Mouse (Mus musculus) embryo, embryonic 11 days (tissue): ENCODE measurements around the gene Gtpbp2.

ENCODE experiments used
- DNase-seq: peaks from one replicate; pipeline ENCODE4 v3.0.0-alpha.2; 2015

Gtpbp2 gene

GRCm38 (mm10) chr17:46156680-46157079 is 4.2 kb upstream of the Gtpbp2 start:
- DNase-seq = no peak

DNA sequence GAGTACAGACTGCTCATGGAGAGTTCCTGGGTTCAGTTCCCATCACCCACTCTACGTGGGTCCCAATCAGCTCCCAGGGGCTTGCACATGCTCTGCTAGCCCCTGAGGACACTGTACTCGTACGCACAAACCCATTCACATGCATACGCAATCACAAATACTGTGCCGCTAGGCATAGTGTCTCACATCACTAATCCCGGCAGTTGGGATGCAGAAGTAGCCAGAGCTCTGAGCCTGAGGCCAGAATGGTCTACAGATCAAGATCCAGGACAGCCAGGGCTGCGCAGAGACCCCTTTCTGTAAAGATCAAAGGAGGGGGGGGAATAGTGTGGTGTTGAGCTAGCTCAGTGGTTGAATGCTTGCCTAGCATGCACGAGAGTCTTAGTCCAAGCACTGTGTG is 3.7 kb upstream of the Gtpbp2 start:
- no peak for DNase-seq

- no peak for DNase-seq
These were observed 1.6 kb upstream of the Gtpbp2 start for GRCm38 (mm10) chr17:46159236-46159635.

GRCm38 (mm10) chr17:46160090-46160662 is 656 bp upstream of the Gtpbp2 start:
- DNase-seq = peak; percentile 93

- peak; percentile 65 for DNase-seq
These were observed 347 bp downstream of the Gtpbp2 start for GRCm38 (mm10) chr17:46161179-46161578.

GRCm38 (mm10) chr17:46161710-46162109 is 878 bp downstream of the Gtpbp2 start:
- DNase-seq = no peak

DNA sequence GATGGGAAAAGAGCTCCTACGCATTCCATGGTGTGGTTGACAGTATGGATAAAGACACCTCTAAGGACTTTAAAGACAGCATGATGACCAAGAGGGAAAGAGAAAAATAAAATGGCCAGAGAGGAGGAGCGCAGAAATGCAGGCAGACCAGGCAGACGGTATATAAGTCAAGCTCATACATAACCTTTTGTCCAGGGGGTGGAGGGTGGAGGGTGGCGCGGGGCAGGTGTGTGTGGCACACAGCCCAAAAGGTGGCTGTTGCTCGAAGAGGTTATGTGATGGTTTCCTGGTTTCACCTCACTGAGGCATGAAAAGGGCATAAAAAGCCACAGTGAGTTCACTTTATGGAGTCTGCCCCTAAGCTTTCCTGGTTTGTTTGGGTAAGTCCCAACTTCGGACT is 1.7 kb downstream of the Gtpbp2 start:
- DNase-seq = no peak

DNA sequence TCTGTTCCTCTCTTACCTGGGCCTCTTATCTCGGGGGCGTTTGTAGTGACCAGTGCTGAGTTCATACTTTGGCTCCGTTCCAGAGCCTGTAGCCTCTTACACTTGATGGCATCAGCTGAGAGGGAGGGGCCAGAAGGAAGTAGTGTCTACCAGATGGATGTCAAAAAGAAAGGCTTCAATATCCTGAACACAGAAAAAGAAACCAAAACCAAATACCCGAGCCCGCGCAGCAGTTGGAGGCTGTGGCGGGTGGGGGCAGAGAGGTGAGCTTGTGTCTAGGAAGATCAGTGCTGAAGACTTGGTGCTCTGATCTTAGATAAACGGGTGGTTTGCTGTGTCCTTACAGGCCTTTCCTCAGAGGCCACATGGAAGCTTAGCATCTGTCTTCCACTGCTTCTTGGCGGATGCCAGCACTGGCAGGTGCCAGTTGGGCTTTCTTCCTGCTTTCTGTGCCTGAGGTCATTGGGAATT is 2.2 kb downstream of the Gtpbp2 start:
- no peak for DNase-seq

- no peak for DNase-seq
These were observed 3.5 kb downstream of the Gtpbp2 start for GRCm38 (mm10) chr17:46164301-46164700.

DNA sequence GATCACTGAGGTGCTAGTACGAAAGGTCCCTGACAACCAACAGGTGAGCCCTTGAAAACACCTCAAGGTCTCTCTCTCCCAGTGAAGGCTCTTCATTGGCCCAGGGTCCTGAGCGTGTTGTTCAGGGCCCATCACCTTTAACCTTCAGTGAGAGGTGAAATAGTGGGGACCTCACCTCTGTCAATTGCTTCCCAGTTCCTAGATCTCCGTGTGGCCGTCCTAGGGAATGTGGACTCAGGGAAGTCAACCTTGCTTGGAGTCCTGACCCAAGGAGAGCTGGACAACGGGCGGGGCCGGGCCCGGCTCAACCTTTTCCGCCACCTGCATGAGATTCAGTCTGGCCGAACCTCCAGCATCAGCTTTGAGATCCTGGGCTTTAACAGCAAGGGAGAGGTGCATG is 4.0 kb downstream of the Gtpbp2 start:
- no peak for DNase-seq

- DNase-seq = no peak
These were observed 4.6 kb downstream of the Gtpbp2 start for GRCm38 (mm10) chr17:46165460-46165859.

GRCm38 (mm10) chr17:46166270-46166669 is 5.4 kb downstream of the Gtpbp2 start:
- DNase-seq = no peak

DNA sequence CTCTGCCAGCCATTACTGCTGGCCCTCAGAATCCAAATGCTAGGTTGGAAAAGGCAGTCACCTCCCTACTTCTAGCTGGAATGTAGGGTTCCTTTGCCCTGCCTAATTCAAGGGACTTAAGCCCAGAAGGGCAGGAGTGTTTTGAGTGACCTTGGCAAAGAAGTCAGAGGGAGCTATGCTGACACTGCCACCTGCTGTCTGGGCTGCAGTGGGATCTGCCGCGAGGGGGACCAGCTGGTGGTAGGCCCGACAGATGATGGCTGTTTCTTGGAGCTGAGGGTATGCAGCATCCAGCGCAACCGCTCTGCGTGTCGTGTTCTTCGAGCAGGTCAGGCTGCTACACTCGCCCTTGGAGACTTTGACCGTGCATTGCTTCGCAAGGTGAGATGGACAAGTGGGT is 6.2 kb downstream of the Gtpbp2 start:
- no peak for DNase-seq

GRCm38 (mm10) chr17:46168318-46168717 is 7.5 kb downstream of the Gtpbp2 start:
- DNase-seq = no peak

- DNase-seq = no peak
These were observed 7.9 kb downstream of the Gtpbp2 start for GRCm38 (mm10) chr17:46168768-46169167.

DNA sequence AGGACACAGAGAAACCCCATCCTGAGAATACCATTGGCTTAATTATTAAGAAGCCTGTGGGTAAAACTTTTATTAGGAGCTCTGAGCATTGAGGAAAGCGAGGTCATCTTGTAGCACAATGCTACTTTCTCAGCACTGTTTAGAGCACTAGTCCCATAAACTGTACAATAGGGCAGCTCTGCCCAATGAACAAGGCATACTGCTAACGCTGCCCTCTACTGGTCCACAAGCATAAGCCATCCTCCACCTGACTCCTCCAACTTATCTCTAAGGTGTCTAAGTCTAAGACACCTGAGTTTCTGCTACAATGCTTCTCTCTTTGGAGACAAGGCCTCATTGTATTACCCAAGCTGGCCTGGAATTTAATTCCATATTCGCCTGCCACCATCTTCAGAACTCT is 9.7 kb downstream of the Gtpbp2 start:
- peak; percentile 58 for DNase-seq

DNA sequence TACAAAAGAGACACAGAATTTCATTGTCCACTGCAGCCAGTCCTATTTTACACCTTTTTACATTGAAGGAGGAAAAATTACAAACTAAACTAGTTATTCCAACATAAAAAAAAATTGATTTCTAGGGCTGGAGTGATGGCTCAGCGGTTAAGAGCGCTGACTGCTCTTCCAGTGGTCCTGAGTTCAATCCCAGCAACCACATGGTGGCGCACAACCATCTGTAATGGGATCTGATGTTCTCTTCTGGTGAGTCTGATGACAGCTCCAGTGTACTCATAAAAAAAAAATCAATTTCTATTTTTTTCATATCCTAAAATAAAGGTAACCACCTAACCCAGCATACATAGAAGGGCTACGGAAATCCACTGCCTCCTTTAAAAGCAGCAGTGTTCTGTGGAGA is 21.4 kb downstream of the Gtpbp2 start:
- no peak for DNase-seq

DNA sequence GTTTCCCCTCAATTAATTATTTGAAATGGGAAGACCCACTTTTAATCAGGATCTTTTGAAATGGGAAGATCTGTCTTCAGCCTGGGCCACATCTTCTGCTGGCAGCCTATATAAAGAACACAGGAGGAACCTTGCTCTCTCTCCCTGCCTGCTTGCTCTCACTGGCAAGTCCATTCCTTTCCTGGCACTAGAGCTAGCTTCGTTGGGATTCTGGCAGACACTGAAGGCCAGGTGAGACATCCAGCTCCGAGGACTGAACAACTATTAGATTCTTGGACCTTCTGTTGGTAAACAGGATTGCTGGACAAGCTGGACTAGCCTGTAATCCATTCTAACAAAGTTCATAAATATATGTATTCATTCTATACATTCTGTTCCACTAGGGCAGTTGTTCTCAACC is 28.0 kb downstream of the Gtpbp2 start:
- DNase-seq = no peak

DNA sequence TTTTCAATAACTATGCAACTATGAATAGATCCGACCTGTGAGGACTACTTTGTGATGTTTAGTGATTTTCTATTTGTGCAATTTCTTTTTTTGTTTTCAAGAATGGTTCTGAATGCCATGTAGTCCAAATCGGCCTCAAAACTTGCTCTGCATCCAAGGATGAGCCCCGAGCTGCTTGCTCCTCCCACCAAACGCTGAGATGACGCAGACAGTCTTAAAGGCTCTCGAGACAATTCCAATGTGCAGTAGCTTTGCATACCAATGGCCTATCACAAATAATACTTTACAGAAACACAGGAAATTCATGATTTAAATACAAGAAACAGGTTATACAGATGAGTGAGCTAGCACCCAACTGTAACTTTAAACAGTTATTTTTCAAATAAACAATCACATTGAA is 40.3 kb downstream of the Gtpbp2 start:
- DNase-seq = no peak

DNA sequence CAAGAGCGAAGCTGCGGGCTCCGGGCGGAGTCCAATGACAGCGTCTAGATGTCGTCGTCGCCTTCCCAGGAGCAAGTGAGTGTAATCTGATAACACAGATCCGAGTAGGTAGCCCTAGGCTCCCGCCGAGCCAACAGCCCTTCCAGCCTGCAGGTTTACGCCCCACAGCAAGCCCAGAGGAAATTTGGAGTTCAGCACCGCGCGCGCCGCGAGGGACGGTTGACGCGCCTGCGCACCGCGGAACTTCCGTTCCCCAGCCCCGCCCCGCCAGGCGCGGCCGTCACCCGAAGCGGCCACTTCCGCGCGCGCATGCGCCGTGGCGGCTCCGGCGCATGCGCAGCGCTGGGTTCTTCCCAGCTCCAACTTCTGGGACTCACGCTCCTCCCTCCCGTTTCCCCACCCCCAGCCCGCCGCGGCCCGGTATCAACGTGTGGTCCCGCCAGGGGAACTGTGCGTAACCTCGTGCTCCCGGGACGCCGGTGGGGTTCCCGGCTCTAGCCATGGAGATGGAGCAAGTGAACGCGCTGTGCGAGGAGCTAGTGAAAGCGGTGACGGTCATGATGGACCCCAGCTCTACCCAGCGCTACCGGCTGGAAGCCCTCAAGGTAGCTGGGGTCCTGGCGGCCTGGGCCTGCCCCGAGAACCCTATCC is 41.7 kb downstream of the Gtpbp2 start, which contains the start of the genes Polh and Xpo5:
Polh (minus strand) TSS at position 225 of the 651 bp plus-strand sequence.
Xpo5 (plus strand) TSS at position 362 of the 651 bp plus-strand sequence.
- DNase-seq = peak; percentile 97

GRCm38 (mm10) chr17:46203078-46203477 is 42.2 kb downstream of the Gtpbp2 start:
- no peak for DNase-seq

GRCm38 (mm10) chr17:46206676-46207075 is 45.8 kb downstream of the Gtpbp2 start:
- no peak for DNase-seq

- DNase-seq = no peak
These were observed 49.7 kb downstream of the Gtpbp2 start for GRCm38 (mm10) chr17:46210550-46210949.
